Mouse (Mus musculus): Measurements from ENCODE around the gene Rrp9.

Gene Rrp9

GRCm38 (mm10) chr9:106519433-106519832 lies 43.7 kb downstream of the Rrp9 start:
- WGBS = 63% methylated on average over 2 of the region's 2 CpGs

- WGBS = 82% methylated on average over 8 of the region's 8 CpGs
These were observed 44.1 kb downstream of the Rrp9 start for GRCm38 (mm10) chr9:106519909-106520308.

- 14% methylated on average over 3 of the region's 3 CpGs for WGBS
These were observed 56.1 kb downstream of the Rrp9 start for GRCm38 (mm10) chr9:106531833-106532232.

- 86% methylated on average over 7 of the region's 7 CpGs for WGBS
These were observed 58.5 kb downstream of the Rrp9 start for GRCm38 (mm10) chr9:106534296-106534695.

GRCm38 (mm10) chr9:106534975-106535374 lies 59.2 kb downstream of the Rrp9 start:
- 69% methylated on average over 11 of the region's 11 CpGs for whole genome bisulfite sequencing

Measured in cerebral cortex, adult 2 months (tissue).